Mouse (Mus musculus) brown adipose tissue, adult 24 weeks (tissue): ENCODE results near the gene Rrh. TPM values are rescaled to one million over a fixed set of nuclear protein-coding genes. Genes with fewer than 3 reads are reported as not detected.

Experiments used
- H3K27ac ChIP-seq: fragments of 200-500 bp; replicated peaks from 2 replicates; pipeline ENCODE4 v1.5.1; 2012; ENCODE audit warnings: low read depth, mild to moderate bottlenecking, low read length
- H3K4me1 ChIP-seq: fragments of 200-500 bp; 2 replicates; pipeline ENCODE4 v1.6.1; 2012; ENCODE audit warnings: low read length, mixed read lengths; ENCODE audit not compliant: control insufficient read depth, insufficient read depth, insufficient read length
- H3K4me3 ChIP-seq: fragments of 200-500 bp; 2 replicates; pipeline ENCODE4 v1.5.1; 2012; ENCODE audit warnings: low read depth, mild to moderate bottlenecking, low read length, moderate library complexity; ENCODE audit not compliant: insufficient read depth
- polyA plus RNA-seq: library from polyadenylated mRNA; stranded (reverse); fragments of >200 nt; gene quantifications from 2 replicates; pipeline ENCODE4 v1.2.4, GENCODE M21; 2012; ENCODE audit not compliant: missing spikeins, insufficient read depth, insufficient read length

Rrh gene
- polyA plus RNA-seq = not detected in 2 replicates

- H3K4me3 ChIP-seq = no peak within 1 kb of the TSS
- H3K4me1 ChIP-seq = no peaks in the 10 kb centered on the region
- H3K27ac ChIP-seq = no peak within 1 kb of the TSS
Measured at GRCm38 (mm10) chr3:129822206-129822775, at the start of gene Rrh. Rrh (minus strand) TSS chr3:129822587.

GRCm38 (mm10) chr3:129863698-129864097 is 41.3 kb upstream of the Rrh start:
- H3K27ac ChIP-seq = no peak overlapping the region
- no peaks in the 10 kb centered on the region for H3K4me1 ChIP-seq
- no peak overlapping the region for H3K4me3 ChIP-seq

GRCm38 (mm10) chr3:129862592-129862991 is 40.2 kb upstream of the Rrh start:
- Histone ChIP-seq H3K4me3 (no peak overlapping the region), H3K4me1 (no peaks in the 10 kb centered on the region), H3K27ac (no peak overlapping the region)

- Histone ChIP-seq H3K27ac (no peak overlapping the region), H3K4me3 (no peak overlapping the region), H3K4me1 (no peaks in the 10 kb centered on the region)
Measured at GRCm38 (mm10) chr3:129846846-129847245, 24.5 kb upstream of the Rrh start.

GRCm38 (mm10) chr3:129845868-129846267 is 23.5 kb upstream of the Rrh start:
- Histone ChIP-seq H3K27ac (no peak overlapping the region), H3K4me3 (no peak overlapping the region), H3K4me1 (no peaks in the 10 kb centered on the region)

- Histone ChIP-seq H3K4me3 (no peak overlapping the region), H3K4me1 (no peaks in the 10 kb centered on the region), H3K27ac (no peak overlapping the region)
Measured at GRCm38 (mm10) chr3:129838017-129838416, 15.6 kb upstream of the Rrh start.

GRCm38 (mm10) chr3:129836965-129837364 is 14.6 kb upstream of the Rrh start:
- Histone ChIP-seq H3K27ac (no peak overlapping the region), H3K4me1 (no peaks in the 10 kb centered on the region), H3K4me3 (no peak overlapping the region)

- Histone ChIP-seq H3K27ac (no peak overlapping the region), H3K4me3 (no peak overlapping the region), H3K4me1 (no peaks in the 10 kb centered on the region)
Measured at GRCm38 (mm10) chr3:129836051-129836697, 13.8 kb upstream of the Rrh start.

- Histone ChIP-seq H3K4me1 (no peaks in the 10 kb centered on the region), H3K4me3 (no peak within 1 kb of the TSS), H3K27ac (no peak within 1 kb of the TSS)
Measured at GRCm38 (mm10) chr3:129835388-129835934, 13.1 kb upstream of the Rrh start, which contains the start of gene Cfi. Cfi (plus strand) TSS chr3:129835884.

GRCm38 (mm10) chr3:129831035-129831568 is 8.7 kb upstream of the Rrh start, which contains the start of gene Gar1:
Gar1 (minus strand) TSS chr3:129831396.
- H3K4me3 ChIP-seq = peak within 1 kb of the TSS; percentile 82
- H3K4me1 ChIP-seq = no peaks in the 10 kb centered on the region
- H3K27ac ChIP-seq = peak within 1 kb of the TSS; percentile 82

GRCm38 (mm10) chr3:129830626-129831025 is 8.2 kb upstream of the Rrh start:
- peak overlapping the region; percentile 82 for H3K4me3 ChIP-seq
- no peaks in the 10 kb centered on the region for H3K4me1 ChIP-seq
- H3K27ac ChIP-seq = peak overlapping the region; percentile 82

GRCm38 (mm10) chr3:129827691-129828090 is 5.3 kb upstream of the Rrh start:
- no peak overlapping the region for H3K4me3 ChIP-seq
- no peak overlapping the region for H3K27ac ChIP-seq
- H3K4me1 ChIP-seq = no peaks in the 10 kb centered on the region

GRCm38 (mm10) chr3:129826691-129827090 is 4.3 kb upstream of the Rrh start:
- Histone ChIP-seq H3K4me3 (no peak overlapping the region), H3K4me1 (no peaks in the 10 kb centered on the region), H3K27ac (no peak overlapping the region)

- Histone ChIP-seq H3K4me1 (no peaks in the 10 kb centered on the region), H3K4me3 (no peak overlapping the region), H3K27ac (no peak overlapping the region)
Measured at GRCm38 (mm10) chr3:129824891-129825290, 2.5 kb upstream of the Rrh start.

GRCm38 (mm10) chr3:129824146-129824545 is 1.8 kb upstream of the Rrh start:
- no peaks in the 10 kb centered on the region for H3K4me1 ChIP-seq
- no peak overlapping the region for H3K4me3 ChIP-seq
- no peak overlapping the region for H3K27ac ChIP-seq
